Comparison of ENCODE assay signal across 13 mouse cellular contexts in the genomic region with DNA sequence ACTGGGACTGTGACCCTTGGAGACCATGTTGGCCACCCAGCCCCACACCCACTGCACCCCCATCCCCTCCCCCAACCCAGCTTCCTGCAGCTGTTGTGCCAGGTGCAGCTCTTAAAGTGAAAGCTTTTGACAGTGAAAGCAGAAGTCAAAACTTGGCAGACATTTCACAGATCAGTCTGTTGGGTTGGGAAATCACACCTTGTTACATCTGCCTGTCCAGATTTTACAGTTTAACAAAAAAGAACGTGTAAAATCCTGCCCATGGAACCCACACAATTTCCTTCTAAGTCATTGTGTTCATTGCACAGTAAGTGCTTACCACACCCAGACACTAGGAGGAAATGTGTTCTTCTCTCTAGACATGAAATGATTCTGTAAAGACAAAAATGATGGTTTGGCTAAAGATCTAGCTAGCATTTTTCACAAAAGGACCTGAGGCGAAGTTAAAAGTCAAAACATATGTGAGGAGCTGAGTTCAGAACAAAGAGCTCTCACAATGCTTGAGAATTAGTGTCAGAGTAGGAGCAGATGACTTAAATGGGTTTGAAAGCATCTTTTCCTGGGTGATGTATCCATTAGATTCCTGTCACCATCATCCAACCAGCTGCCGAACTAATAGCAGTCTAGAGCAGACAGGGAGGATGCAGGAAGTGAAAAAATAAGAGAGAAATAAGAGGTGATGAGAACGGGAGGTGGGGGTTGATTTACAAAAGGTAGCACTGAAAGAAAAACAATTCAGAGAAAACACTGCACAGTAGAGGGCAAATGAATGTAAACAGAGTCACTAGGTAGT. TPM values are rescaled to one million over a fixed set of nuclear protein-coding genes. Genes with fewer than 3 reads are reported as not detected.
DNase-seq lines count a peak whose midpoint lies in the region; ATAC-seq lines count a peak whose summit lies in the region.
"Had no signal": no experiment of that assay in that cellular context is flagged by ENCODE, and none has a peak within 500 bp of the region (broad histone marks: within the 10 kb centered on the region; RNA-seq: fewer than 3 reads in every experiment).

No protein-coding gene starts in this region.

- peak; percentile 71 for ATAC-seq in granulocyte monocyte progenitor cell, adult 5-6 weeks (replicated peaks; ENCODE audit: poor library complexity, severe bottlenecking)

- peak; percentile 13 for DNase-seq in embryo, embryonic 10.5 days (ENCODE audit: low spot score)
- no peak for DNase-seq in embryo, embryonic 9.5 days (ENCODE audit: extremely low spot score)
- peak; percentile 29 for DNase-seq in CD4-positive, CD25-positive, alpha-beta regulatory T cell, adult 2 months (ENCODE audit: low read depth, low spot score)
- peak; percentile 40 to 64 for DNase-seq in spleen, postnatal 4 days (ENCODE audit: low spot score in 2 of 2)
- no peak for DNase-seq in cerebellum, postnatal 25 days
- no peak for DNase-seq in cerebellum, postnatal 4 days (ENCODE audit: low spot score in 2 of 2)
- no peak for DNase-seq in layer of hippocampus, postnatal 36 days
- DNase-seq: cerebellum, adult 2 months; gastrocnemius, adult 2 months; lung, adult 2 months; right cerebral cortex, postnatal 4 days had no signal

RNA-seq across cellular contexts. Expression of a gene that starts 6.5 kb away (rescaled TPM):
- total RNA-seq in granulocyte monocyte progenitor cell, adult 5-6 weeks (2014; fragmentation: Nextera tagmentation), result not detected in 2 replicates
- not detected in 2 replicates for total RNA-seq in granulocyte monocyte progenitor cell, adult 5-6 weeks (2017)
- not detected for total RNA-seq in layer of hippocampus, postnatal 36 days (2021)
- total RNA-seq: gastrocnemius, adult 2 months; layer of hippocampus, adult 8-10 months had no signal

RNA-seq across cellular contexts. Expression of a gene that starts 27.4 kb away (rescaled TPM):
- not detected in 2 replicates for total RNA-seq in granulocyte monocyte progenitor cell, adult 5-6 weeks (2014; fragmentation: Nextera tagmentation)
- not detected in 2 replicates for total RNA-seq in granulocyte monocyte progenitor cell, adult 5-6 weeks (2017)
- total RNA-seq in layer of hippocampus, postnatal 36 days (2021), result not detected
- total RNA-seq: gastrocnemius, adult 2 months; layer of hippocampus, adult 8-10 months had no signal

RNA-seq across cellular contexts. Expression of a gene that starts 29.8 kb away (rescaled TPM):
- not detected in 2 replicates for total RNA-seq in granulocyte monocyte progenitor cell, adult 5-6 weeks (2014; fragmentation: Nextera tagmentation)
- not detected in 2 replicates for total RNA-seq in granulocyte monocyte progenitor cell, adult 5-6 weeks (2017)
- total RNA-seq in layer of hippocampus, postnatal 36 days (2021), result not detected
- total RNA-seq: gastrocnemius, adult 2 months; layer of hippocampus, adult 8-10 months had no signal

RNA-seq across cellular contexts. Expression of a gene that starts 50.2 kb away (rescaled TPM):
- not detected in 2 replicates for total RNA-seq in granulocyte monocyte progenitor cell, adult 5-6 weeks (2014; fragmentation: Nextera tagmentation)
- total RNA-seq in granulocyte monocyte progenitor cell, adult 5-6 weeks (2017), result not detected in 2 replicates
- not detected for total RNA-seq in layer of hippocampus, postnatal 36 days (2021)
- total RNA-seq: gastrocnemius, adult 2 months; layer of hippocampus, adult 8-10 months had no signal

RNA-seq across cellular contexts. Expression of a gene that starts 53.7 kb away (rescaled TPM):
- not detected in 2 replicates for total RNA-seq in granulocyte monocyte progenitor cell, adult 5-6 weeks (2014; fragmentation: Nextera tagmentation)
- total RNA-seq in granulocyte monocyte progenitor cell, adult 5-6 weeks (2017), result not detected in 2 replicates
- not detected for total RNA-seq in layer of hippocampus, postnatal 36 days (2021)
- total RNA-seq: gastrocnemius, adult 2 months; layer of hippocampus, adult 8-10 months had no signal

Comparison
In these comparisons a context has a peak if more than half of its experiments do, and no peak if none do; other contexts are left out.
1. DNase-seq: peak in embryo, embryonic 10.5 days (single experiment), CD4-positive, CD25-positive, alpha-beta regulatory T cell, adult 2 months (single experiment) and spleen, postnatal 4 days (2 of 2); none in embryo, embryonic 9.5 days (single experiment), cerebellum, postnatal 25 days (0 of 2), cerebellum, postnatal 4 days (0 of 2) and layer of hippocampus, postnatal 36 days (0 of 2).